Mouse (Mus musculus) CH12.LX (cell line): ENCODE measurements at regions not wholly inside any gene's neighbourhood (a gene's known extent, or its start where the extent isn't known, plus 50 kb on each side); places are given as distances from the start of the nearest gene placed in this dataset.

ENCODE experiments used
- DNase-seq: peaks from one replicate; pipeline ENCODE4 v3.0.0-alpha.2; 2013; ENCODE audit errors: extremely low read depth
- H3K27ac ChIP-seq: 2 replicates; pipeline ENCODE4 v1.5.1; 2012; ENCODE audit warnings: low read depth, mild to moderate bottlenecking, control low read depth, moderate library complexity; ENCODE audit not compliant: insufficient read depth
- H3K27me3 ChIP-seq: replicated peaks from 2 replicates; pipeline ENCODE3; 2012; ENCODE audit warnings: inconsistent platforms
- H3K36me3 ChIP-seq, 2 experiments: replicated peaks in 1 of 2; 2 replicates each; pipeline versions ENCODE3 to v1.6.1; 2012; ENCODE audit warnings: inconsistent platforms in 1 of 2, low read length in 1 of 2, mild to moderate bottlenecking in 1 of 2, mixed read lengths in 1 of 2, moderate library complexity in 1 of 2; ENCODE audit not compliant: control insufficient read depth in 1 of 2, insufficient read depth in 1 of 2
- H3K4me1 ChIP-seq, 2 experiments: 2 replicates each; pipeline ENCODE4 v1.6.1; 2012; ENCODE audit warnings: inconsistent platforms in 1 of 2, moderate library complexity in 1 of 2; ENCODE audit not compliant: insufficient read depth in 2 of 2, control insufficient read depth in 1 of 2
- H3K4me2 ChIP-seq: 2 replicates; pipeline ENCODE4 v1.6.1; 2012; ENCODE audit warnings: low read depth, mild to moderate bottlenecking, control low read depth; ENCODE audit not compliant: poor library complexity, insufficient read depth, severe bottlenecking
- H3K4me3 ChIP-seq, 3 experiments: fragments of 150-350 bp in 1 of 3; sonication (generic) in 1 of 3; replicated peaks in 1 of 3; 2 replicates each; pipeline versions ENCODE3 to v1.5.1; 2011 to 2012; ENCODE audit warnings: low read depth in 2 of 3, low read length in 2 of 3, mild to moderate bottlenecking in 2 of 3, moderate library complexity in 2 of 3, control low read depth in 1 of 3, improper control_type of control experiment in 1 of 3, inconsistent platforms in 1 of 3, mixed read lengths in 1 of 3; ENCODE audit not compliant: poor library complexity in 1 of 3
- H3K79me2 ChIP-seq: replicated peaks from 2 replicates; pipeline ENCODE4 v1.6.1; 2012; ENCODE audit warnings: mild to moderate bottlenecking, moderate library complexity; ENCODE audit not compliant: control insufficient read depth, poor library complexity, insufficient read depth, severe bottlenecking; ENCODE audit errors: extremely low read depth
- H3K9ac ChIP-seq: 2 replicates; pipeline ENCODE4 v1.6.1; 2012; ENCODE audit warnings: low read depth, mild to moderate bottlenecking, control low read depth, moderate library complexity; ENCODE audit not compliant: insufficient read depth
- H3K9me3 ChIP-seq: replicated peaks from 2 replicates; pipeline ENCODE3; 2012; ENCODE audit warnings: low read length, inconsistent platforms, mixed read lengths
- BHLHE40 ChIP-seq: IDR thresholded peaks from 2 replicates; pipeline ENCODE4 v1.6.1; 2011; ENCODE audit warnings: mild to moderate bottlenecking, low read depth, low read length, improper control_type of control experiment
- CHD1 ChIP-seq: IDR thresholded peaks from 2 replicates; pipeline ENCODE4 v1.6.1; 2012; ENCODE audit warnings: low read depth, low read length, improper control_type of control experiment, inconsistent platforms
- CHD2 ChIP-seq: IDR thresholded peaks from 2 replicates; pipeline ENCODE4 v1.6.1; 2011; ENCODE audit warnings: low read length, improper control_type of control experiment
- CTCF ChIP-seq, 2 experiments: IDR thresholded peaks in 1 of 2; conservative IDR thresholded peaks in 1 of 2; 2 replicates each; pipeline ENCODE4 v1.5.1; 2011 to 2012; ENCODE audit warnings: low read depth in 2 of 2, low read length in 2 of 2, improper control_type of control experiment in 1 of 2, inconsistent platforms in 1 of 2, mild to moderate bottlenecking in 1 of 2, moderate library complexity in 1 of 2
- HCFC1 ChIP-seq: IDR thresholded peaks from 2 replicates; pipeline ENCODE4 v1.6.1; 2012; ENCODE audit warnings: low read depth, mild to moderate bottlenecking, inconsistent platforms, low read length, improper control_type of control experiment
- JUN ChIP-seq: IDR thresholded peaks from 2 replicates; pipeline ENCODE4 v1.6.1; 2011; ENCODE audit warnings: low read depth, mild to moderate bottlenecking, low read length, improper control_type of control experiment, moderate library complexity; ENCODE audit not compliant: insufficient read depth
- KAT2A ChIP-seq: IDR thresholded peaks from 2 replicates; pipeline ENCODE4 v1.6.1; 2012; ENCODE audit warnings: low read length, improper control_type of control experiment, inconsistent platforms; ENCODE audit not compliant: insufficient replicate concordance
- MAX ChIP-seq: IDR thresholded peaks from 2 replicates; pipeline ENCODE4 v1.6.1; 2011; ENCODE audit warnings: low read length, improper control_type of control experiment
- MEF2A ChIP-seq: IDR thresholded peaks from 2 replicates; pipeline ENCODE4 v1.6.1; 2014; ENCODE audit warnings: low read depth, mild to moderate bottlenecking, inconsistent platforms, low read length, improper control_type of control experiment, borderline replicate concordance
- MXI1 ChIP-seq: IDR thresholded peaks from 2 replicates; pipeline ENCODE4 v1.6.1; 2011; ENCODE audit warnings: mild to moderate bottlenecking, low read depth, low read length, improper control_type of control experiment
- MYC ChIP-seq: IDR thresholded peaks from 2 replicates; pipeline ENCODE4 v1.6.1; 2011; ENCODE audit warnings: low read depth, mild to moderate bottlenecking, improper control_type of control experiment, low read length
- PAX5 ChIP-seq: IDR thresholded peaks from 2 replicates; pipeline ENCODE4 v1.6.1; 2012; ENCODE audit warnings: low read length, inconsistent platforms, mixed read lengths
- POLR2A ChIP-seq: IDR thresholded peaks from 2 replicates; pipeline ENCODE4 v1.6.1; 2011; ENCODE audit warnings: low read depth, mild to moderate bottlenecking, improper control_type of control experiment, low read length
- SIN3A ChIP-seq: IDR thresholded peaks from 2 replicates; pipeline ENCODE4 v1.6.1; 2012; ENCODE audit warnings: low read length, improper control_type of control experiment, inconsistent platforms
- TBP ChIP-seq: conservative IDR thresholded peaks from 2 replicates; pipeline ENCODE4 v1.6.1; 2011; ENCODE audit warnings: low read depth, low read length, improper control_type of control experiment
- USF1 ChIP-seq: IDR thresholded peaks from 2 replicates; pipeline ENCODE4 v1.6.1; 2014; ENCODE audit warnings: low read depth, mild to moderate bottlenecking, inconsistent platforms, low read length, improper control_type of control experiment
- ZC3H11A ChIP-seq: IDR thresholded peaks from 2 replicates; pipeline ENCODE4 v1.6.1; 2012; ENCODE audit warnings: low read depth, mild to moderate bottlenecking, inconsistent platforms, low read length, improper control_type of control experiment
- ZMIZ1 ChIP-seq: IDR thresholded peaks from 2 replicates; pipeline ENCODE4 v1.6.1; 2012; ENCODE audit warnings: low read depth, mild to moderate bottlenecking, inconsistent platforms, low read length, improper control_type of control experiment
- ZNF384 ChIP-seq: IDR thresholded peaks from 2 replicates; pipeline ENCODE4 v1.6.1; 2012; ENCODE audit warnings: low read depth, low read length, improper control_type of control experiment, inconsistent platforms
- dilution Hi-C: fragments of 300-500 bp; cut with MboI; formaldehyde crosslinking; loops from 2 replicates; pipeline ENCODE4 v1.14.3; 2020; ENCODE audit warnings: low sequenced_read_pairs; ENCODE audit not compliant: extremely low pct_unique_long_range_greater_than_20kb, extremely low pct_ligation_motif_present
- in situ Hi-C: fragments of 300-500 bp; cut with MboI; formaldehyde crosslinking; loops from 3 replicates; pipeline ENCODE4 v1.14.3; 2019; ENCODE audit warnings: low sequenced_read_pairs, low pct_ligation_motif_present, low pct_unique_long_range_greater_than_20kb, mixed read lengths

DNA sequence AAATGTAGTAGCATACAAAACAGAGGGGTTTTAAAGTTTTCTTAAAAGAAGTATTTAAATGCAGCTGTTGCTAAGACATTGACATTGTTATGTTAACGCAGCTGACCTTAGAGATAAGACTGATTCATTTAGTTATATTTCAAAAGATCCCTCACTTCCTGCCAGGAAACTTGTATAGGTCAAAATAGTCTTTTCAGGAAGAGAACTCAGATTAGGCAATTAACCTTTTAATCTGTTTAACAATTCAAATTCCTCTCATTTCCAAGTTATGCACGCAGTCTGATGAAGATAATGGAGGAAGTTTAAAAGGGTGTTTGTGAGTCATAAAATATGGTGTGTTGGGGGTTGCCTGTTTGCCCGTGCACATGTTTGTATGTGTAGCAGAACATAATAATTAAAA is 448.5 kb downstream of the Tmtc2 start:
- Histone ChIP-seq H3K27me3 (no peaks in the 10 kb centered on the region), H3K4me2 (no peak overlapping the region), H3K27ac (no peak overlapping the region), H3K9ac (no peak overlapping the region), H3K4me3 (no peak overlapping the region), H3K4me1 (no peaks in the 10 kb centered on the region), H3K9me3 (peaks cover 32% of the 10 kb centered on the region), H3K79me2 (no peaks in the 10 kb centered on the region), H3K36me3 (no peaks in the 10 kb centered on the region)
- dilution Hi-C loops, result no loop called here
- no peak for TF ChIP-seq MEF2A
- TF ChIP-seq ZNF384, result no peak
- TF ChIP-seq CTCF (conservative IDR thresholded peaks at IDR 0.05 in 1 of 2, IDR thresholded peaks at IDR 0.05 in 1 of 2; ENCODE audit: low read depth in 2 of 2, low read length in 2 of 2), result no peak
- TF ChIP-seq ZC3H11A, result no peak
- TF ChIP-seq USF1, result no peak
- no peak for TF ChIP-seq HCFC1
- in situ Hi-C loops, result no loop called here
- DNase-seq, result no peak

DNA sequence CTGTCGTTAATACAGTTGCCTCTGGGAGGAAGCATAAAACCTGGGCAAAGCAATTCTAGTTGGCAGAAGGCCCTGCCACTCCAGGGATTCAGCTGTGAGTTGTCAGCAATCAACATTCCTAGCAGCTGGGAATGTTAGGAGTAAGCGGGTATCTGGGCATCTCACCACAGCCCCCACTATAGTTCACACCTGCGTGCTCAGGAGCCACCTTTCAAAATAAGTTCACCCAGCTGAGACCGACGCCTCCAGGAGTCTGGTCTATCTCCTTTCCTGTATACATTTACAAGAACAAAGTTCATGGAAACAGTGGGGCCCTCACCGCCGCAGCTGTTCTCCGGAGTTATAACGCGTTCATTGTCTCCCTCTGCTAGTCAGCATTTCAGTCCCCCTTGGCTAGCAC is 454.0 kb downstream of the Tmtc2 start:
- H3K9ac ChIP-seq, result no peak overlapping the region
- H3K79me2 ChIP-seq, result no peaks in the 10 kb centered on the region
- no peaks in the 10 kb centered on the region for H3K36me3 ChIP-seq
- H3K27ac ChIP-seq, result no peak overlapping the region
- dilution Hi-C loops, result no loop called here
- H3K27me3 ChIP-seq, result no peaks in the 10 kb centered on the region
- no peak for DNase-seq
- no peak overlapping the region for H3K4me3 ChIP-seq
- in situ Hi-C loops, result no loop called here
- TF ChIP-seq POLR2A (no peak), SIN3A (no peak), JUN (no peak), KAT2A (no peak), MEF2A (no peak)
- H3K9me3 ChIP-seq, result peaks cover 59% of the 10 kb centered on the region
- no peak overlapping the region for H3K4me2 ChIP-seq
- no peaks in the 10 kb centered on the region for H3K4me1 ChIP-seq

GRCm38 (mm10) chr10:105116138-105116537 is 458.1 kb downstream of the Tmtc2 start:
- no peaks in the 10 kb centered on the region for H3K79me2 ChIP-seq
- H3K9ac ChIP-seq, result no peak overlapping the region
- in situ Hi-C loops, result no loop called here
- H3K27me3 ChIP-seq, result no peaks in the 10 kb centered on the region
- no peak for DNase-seq
- H3K36me3 ChIP-seq, result no peaks in the 10 kb centered on the region
- no peak overlapping the region for H3K4me2 ChIP-seq
- TF ChIP-seq KAT2A (no peak), SIN3A (no peak), TBP (no peak), MXI1 (no peak), ZMIZ1 (no peak), HCFC1 (no peak), CHD1 (no peak), MAX (no peak), PAX5 (no peak), USF1 (no peak), MEF2A (no peak), BHLHE40 (no peak), CHD2 (no peak), MYC (no peak), CTCF (conservative IDR thresholded peaks at IDR 0.05 in 1 of 2, IDR thresholded peaks at IDR 0.05 in 1 of 2; ENCODE audit: low read depth in 2 of 2, low read length in 2 of 2) (no peak)
- no peaks in the 10 kb centered on the region for H3K4me1 ChIP-seq
- dilution Hi-C loops, result no loop called here
- H3K27ac ChIP-seq, result no peak overlapping the region
- H3K9me3 ChIP-seq, result peaks cover 59% of the 10 kb centered on the region
- H3K4me3 ChIP-seq, result no peak overlapping the region
